Mouse (Mus musculus) left cerebral cortex, adult 9 months (tissue): Measurements from ENCODE around the gene Fhl4.
A peak's percentile ranks its signal among the peaks of the same experiment; 100 is the strongest.

Experiments
- DNase-seq, 2 experiments: peaks; one replicate each; pipeline ENCODE4 v3.0.0; 2022; ENCODE audit warnings: low spot score in 2 of 2

Gene Fhl4

DNA sequence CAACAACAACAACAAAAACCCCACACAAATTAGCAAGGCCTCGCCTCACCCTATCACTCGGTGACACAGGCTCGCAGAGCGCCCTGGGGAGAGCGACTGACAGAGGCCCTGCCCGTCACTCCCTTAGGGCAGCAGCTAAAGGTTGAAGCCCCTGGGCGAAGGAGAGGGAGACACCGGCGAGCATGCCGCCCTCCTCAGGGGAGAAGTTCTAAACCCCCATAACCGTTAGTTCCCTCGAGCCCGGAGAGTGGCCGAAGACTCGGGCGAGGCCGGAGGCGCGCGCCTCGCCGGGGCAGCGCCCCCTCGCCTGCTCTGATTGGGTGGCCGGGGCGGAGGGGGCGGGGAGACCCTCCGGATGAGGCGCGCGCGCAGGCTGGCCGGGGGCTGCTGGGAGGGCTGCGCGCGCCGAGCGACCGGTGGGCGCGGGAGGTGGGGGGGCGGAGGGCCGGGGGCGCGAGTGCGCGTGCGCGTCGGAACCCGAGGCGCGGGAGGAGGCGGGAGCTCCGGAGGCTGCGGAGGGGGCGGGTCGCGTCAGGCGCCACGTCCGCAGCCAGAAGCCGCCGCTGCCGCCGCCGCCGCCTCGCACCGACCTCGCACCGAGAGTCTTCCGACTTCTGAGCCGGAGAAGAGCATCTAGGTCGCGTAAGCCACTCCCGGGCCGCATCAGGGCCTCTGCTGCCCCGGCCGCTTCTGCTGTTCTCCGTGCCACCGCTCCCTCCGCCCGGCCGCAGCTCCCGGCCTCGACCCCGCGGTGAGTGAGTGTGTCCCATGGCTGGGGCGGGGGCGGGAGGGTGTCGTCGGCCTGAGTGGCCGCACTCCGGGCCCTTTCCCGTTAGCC, at the start of gene Fhl4, which contains the start of gene Tmem263:
TSS of gene Fhl4 (minus strand) at position 249 of the 838 bp plus-strand sequence.
TSS of gene Tmem263 (plus strand) at position 381 of the 838 bp plus-strand sequence.
- DNase-seq: peak; percentile 31 to 60

DNA sequence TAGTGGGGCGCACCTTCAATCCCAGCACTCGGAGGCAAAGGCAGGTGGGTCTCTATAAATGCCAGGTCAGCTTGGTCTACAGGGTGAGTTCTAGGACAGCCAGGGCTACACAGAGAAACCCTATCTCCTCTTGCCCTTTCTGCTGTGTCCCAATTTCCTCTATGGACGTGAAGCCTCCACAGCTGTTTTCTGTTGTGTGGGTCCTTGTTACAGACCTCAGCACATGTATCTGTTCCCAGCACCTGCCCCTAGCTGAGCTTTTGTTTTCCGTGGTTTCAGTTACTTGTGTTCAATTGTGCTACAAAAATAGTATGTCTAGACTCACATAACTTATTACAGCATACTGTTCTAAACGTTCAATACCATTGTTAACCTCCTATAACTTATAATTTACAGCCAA, 46.9 kb upstream of the Fhl4 start:
- no peak for DNase-seq

DNA sequence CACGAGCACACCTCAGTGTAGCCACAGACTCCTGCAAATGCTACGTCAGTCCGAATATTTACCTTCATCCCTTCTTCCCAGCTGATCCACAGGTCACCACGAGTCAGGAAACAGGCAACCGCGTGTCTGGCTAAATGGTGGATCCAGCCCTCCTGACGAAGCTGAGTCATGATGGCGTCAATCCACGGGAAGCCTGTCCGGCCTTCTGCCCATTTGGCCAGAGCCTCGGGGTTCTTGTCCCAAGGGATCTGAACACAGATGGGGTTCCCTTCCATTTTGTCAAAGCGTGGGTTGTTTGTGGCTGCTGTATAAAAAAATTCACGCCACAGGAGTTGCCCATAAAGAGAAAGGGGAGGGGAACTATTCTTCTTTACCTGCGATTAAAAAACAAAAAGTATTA, 44.0 kb upstream of the Fhl4 start:
- no peak for DNase-seq

DNA sequence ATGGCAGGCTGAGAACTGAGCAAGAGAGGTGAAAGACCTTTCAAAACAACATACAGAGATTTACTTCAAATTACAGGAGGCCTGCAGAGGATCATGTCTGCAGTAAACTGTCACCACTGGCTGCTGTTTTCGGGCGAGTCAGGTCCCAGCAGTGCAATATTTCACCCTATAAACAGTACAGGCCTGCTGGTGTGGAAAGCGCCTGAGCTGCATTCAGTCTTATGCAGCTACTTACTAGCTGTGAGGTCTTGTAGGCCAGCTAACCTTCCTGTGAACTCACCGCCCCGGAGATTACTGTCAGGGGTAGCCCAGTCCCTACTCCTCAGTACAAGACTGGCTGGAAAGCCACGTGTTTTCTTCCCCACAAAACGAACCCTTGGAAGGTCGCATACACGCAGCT, 39.2 kb upstream of the Fhl4 start:
- DNase-seq: no peak

DNA sequence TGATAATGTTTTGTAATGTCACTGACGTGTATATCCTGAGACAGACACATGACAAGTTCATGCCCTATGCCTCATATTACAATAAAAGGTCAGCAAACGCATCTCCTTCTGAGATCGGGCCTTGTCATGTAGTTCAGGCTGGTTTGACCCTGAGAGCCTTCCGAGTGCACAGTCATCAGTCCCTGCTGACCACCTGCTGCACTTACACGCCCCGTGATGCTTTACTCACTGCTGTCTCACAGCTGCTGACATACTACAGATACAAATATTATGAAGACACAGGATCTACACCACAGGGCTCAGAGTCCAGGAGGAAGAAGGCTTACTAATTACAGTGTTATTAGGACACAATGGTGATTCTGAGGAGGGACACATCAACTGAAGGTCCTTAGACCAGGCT, 34.3 kb upstream of the Fhl4 start:
- no peak for DNase-seq

DNA sequence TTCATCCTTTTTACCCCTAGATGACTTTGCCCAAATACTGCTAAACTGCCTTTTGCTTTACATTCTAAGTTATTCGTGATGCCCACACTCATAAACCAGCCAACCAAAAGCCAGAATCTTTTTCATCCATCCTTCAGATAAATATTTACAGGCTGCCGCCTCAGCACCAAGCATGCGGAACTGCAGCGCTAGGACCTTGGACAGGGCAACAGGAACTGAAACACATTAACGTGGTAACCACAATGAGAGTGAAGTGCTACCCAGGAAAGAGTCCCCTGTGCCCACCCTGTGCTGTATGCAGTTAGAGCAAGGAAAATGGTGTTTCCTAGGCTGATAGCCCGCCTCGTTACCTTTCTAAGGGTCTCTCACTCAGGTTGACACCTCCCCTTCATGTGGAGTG, 26.2 kb upstream of the Fhl4 start:
- DNase-seq: no peak

DNA sequence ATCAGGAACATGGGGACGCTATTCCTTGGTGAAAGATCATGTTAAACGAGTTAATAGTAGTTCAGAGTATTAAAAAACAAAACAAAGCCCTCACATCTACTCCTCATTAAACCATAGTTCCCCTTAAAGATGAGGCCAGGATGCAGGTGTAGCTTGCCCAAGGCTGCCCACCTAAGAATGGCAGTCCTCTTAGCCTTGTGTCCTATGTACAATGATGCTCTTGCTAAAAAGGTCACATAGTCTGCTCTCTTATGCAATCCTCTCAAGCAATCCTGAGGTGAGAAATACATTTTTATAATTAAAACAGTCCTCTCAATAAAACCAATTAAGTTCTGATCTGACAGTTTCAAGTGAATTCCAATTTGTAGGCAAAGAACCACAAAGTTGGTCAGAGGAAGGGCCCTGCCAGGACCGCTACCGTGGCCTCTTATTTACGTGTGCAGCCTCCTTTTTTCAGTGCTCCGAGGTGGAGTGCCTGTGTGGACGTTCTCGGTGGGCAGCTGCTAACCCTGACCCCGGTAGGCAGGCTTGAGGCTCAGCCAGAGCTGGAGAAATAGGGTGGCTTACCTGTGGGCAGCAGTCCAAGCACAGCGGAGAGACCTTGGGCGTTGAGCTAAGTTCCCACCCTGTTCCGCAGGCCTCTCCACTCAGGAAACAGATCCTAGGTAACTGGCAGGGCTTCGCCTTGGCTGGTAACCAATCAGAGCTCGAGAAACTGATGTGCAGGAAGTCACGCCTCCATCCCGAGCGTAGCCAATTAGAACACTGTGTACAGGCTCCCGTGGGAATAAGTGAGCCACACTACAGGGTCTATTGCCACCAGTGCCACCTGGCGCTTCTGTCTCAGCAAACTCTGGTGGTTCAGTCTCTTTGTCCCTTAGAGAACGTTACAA, 25.3 kb upstream of the Fhl4 start, which contains the start of gene Mterf2:
TSS of gene Mterf2 (minus strand) at position 633 of the 893 bp plus-strand sequence.
- peak; percentile 95 to 98 for DNase-seq

DNA sequence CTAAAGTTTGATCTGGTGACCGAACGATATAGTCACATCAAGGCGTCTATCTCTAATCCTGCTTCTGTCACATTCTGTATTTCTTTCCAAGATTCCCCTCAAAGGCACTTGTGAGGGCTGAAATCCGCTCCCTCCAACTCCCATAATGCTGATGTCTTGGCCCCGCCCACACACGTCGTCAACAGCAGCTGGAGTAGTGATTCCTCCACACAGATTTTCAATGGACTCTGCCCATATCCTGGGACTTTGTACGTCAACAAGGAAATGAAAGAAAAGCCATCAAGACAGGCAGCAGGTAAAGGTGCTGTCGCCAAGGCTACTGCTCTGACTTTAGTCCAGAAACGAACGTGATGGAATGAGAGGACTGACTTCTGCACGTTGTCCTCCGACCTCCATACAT, 22.9 kb upstream of the Fhl4 start:
- DNase-seq: no peak

DNA sequence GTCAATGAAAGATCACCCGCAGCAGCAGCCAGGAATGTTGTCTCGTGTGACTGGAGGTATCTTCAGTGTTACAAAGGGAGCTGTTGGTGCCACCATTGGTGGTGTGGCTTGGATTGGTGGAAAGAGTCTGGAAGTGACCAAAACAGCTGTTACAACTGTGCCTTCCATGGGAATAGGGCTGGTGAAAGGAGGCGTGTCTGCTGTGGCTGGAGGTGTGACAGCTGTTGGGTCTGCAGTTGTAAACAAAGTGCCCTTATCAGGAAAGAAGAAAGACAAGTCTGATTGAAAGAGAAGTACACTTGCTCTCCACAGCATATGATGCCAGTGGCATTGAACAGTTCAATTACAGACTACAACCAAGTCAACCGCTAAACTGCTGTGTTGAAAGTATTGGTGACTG, 12.1 kb upstream of the Fhl4 start:
- DNase-seq: no peak

DNA sequence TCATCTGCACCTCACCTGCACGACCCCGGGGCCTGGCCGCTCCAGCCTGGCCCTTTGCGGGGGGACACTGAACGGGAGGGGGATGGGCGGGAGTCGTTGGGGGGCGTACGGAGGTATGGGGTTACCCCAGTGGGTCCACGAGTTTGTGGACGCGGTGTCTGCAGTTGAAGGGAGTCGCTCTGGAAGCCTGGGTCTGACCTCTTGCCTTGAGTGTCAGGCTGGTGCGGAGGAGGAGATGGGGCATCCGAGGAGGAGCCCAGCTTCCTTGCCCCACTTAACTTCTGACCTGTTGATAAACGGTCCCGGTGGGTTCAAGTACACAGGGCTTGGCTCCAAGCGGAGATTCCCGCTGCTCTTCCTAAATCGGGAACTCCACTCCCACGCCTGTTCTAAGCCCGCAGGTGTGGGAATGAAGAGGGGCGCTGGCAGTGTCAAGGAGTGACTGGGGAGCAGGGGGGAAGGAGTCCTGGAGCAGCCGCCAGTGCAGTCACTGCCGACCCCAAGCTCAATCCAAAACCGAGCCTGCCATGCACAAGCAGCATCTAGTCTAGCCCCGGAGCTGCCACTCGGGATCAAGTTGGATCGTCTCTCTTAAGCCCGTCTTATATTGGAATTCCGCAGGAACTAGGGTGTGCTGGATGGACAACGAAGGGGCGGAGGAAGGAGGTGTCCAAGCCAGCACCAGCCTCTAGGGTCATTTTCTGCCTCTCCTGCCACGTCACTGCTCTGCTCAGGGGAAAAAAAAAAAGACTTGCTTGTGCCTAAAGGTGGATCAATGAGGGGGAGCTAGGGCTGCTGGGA, 990 bp upstream of the Fhl4 start:
- peak in 1 of 2 experiments; percentile 15 for DNase-seq

DNA sequence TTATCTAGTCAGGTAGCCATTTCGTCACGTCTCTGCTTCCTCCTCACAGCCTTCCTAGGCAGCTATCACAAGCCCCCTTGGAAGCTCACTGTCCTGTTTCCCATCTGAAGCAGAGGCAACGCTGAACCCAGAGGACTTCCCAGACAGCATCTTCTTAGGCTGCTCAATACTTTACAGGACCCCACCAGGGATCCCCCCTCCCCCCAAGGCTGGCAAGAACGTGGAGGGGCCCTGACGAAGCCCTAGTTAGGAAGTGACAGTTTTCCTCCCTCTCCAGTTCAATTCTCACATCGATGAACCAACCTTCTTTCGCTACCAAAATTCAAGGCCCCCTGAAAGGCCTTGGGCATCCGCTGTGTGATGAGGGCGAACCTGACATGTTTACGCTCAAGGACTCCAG, 454 bp downstream of the Fhl4 start:
- peak in 1 of 2 experiments; percentile 14 for DNase-seq

DNA sequence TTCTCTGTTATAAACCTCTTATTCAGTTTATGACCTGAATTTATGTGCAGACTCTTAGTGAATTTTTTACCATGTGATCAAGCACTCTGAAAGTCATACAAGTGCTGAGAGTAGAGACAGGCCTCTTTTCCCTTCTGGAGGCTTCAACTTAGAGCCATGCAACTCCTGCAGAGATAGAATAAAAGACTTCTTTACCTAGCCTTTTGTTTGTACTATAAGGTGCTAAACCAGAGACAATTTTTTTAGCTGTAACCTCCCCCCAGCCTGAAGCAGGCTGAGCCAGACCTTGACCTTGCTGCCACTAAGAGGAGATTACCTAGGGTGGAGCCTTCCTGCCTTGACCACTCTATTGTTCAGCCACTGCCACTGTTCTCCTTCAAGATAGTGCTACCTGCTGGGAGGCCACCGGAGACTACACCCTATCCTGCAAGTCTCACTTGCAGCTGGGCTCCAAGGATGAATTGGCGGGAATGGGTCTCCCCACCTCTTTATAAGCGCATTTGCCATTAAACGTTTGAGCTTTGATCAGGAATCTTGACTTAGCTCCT, 30.6 kb downstream of the Fhl4 start:
- no peak for DNase-seq

DNA sequence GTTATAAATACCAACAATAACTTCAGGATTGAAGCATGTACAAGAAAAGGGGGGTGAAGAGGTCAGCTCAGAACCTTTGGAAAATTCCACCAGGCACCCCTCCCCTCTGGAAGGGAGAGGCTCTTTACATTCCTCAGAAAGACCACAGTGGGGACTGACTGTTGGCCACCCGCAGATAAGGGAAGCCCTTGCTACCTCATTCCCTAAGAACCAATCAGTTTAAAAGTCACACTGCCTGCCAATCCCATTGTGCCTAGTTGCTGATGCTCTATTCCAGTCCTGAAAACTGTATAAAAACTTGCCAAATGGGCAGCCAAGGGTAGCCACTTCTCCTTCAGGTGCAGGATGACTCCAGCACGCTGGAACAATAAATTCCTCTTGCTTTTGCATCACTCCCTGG, 47.4 kb downstream of the Fhl4 start:
- DNase-seq: no peak

DNA sequence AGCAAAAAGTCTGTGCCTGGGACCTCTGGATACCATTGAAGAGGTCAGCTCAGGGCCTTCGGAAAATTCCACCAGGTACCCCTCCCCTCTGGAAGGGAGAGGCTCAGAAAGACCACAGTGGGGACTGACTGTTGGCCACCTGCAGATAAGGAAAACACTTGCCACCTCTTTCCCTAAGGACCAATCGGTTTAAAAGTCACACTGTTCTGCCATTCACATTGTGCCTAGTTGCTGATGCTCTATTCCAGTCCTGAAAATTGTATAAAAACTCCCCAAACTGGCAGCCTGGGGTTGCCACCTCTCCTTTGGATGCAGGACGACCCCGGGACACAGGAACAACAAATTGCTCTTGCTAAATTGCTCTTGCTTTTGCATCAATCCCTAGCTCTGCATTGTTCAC, 49.8 kb downstream of the Fhl4 start:
- DNase-seq: no peak

DNA sequence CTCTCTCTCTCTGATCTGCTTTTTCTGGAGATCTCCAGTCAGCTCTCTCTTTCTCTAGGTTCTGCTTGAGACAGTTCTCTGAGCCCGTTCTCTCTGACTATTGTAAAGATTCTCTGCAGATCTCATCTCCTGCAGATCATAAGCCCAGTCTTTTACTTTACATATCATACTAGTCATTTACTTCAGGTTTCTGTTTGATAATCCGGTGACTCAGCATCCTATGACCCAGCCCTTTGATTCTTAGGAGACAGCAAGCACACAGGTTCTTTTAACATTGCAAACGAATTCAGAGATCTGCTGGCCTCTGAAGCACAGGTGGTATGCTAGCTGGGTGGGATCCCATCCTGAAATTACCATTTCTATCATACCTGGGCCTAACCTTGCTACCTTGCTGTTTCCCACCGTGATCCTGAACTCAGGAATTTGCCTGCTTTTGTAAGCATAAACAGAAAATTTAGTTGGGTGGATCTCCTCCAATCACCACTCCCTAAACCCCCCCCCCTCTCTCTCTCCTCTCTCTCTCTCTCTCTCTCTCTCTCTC, 51.6 kb downstream of the Fhl4 start:
- no peak for DNase-seq

DNA sequence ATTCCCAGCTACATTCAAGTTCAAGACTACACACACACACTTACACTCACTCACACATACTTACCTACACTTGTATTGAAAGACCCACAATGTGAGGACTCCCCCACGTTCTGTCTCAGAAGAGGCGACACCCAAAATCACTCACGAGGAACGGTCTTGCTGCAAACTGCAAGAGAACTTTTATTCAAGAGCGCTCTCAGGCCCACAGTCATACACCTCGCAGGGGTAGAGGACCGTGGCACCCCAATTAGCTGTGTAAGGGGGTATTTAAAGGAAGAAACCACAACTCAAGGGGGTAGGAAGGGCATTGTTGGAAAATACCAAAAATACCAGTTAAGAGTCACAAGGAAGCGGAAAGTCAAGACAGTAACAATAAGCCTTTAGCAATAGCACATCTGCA, 54.3 kb downstream of the Fhl4 start:
- DNase-seq: no peak

DNA sequence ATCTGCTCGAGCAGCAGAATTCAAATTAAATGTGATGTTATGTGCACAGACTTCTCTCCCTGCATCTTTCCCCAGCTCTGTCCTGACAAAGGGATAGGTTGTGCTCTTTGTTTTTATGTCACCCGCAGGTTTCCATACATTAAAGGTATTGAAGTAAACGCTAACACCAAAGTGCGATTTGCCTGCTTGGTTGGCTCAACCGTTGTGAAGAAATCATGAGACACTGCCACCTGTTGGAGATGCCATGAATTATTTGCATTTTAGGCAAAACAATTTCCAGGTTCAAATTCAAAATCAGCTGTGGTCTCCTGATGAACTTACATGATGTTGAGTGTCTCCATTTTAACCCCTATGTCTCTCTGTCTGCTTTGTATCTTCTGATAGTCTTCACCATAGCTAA, 55.7 kb downstream of the Fhl4 start:
- peak in 1 of 2 experiments; percentile 34 for DNase-seq
